Mouse (Mus musculus) regulatory T cell (primary cell): ENCODE measurements at regions not wholly inside any gene's neighbourhood (a gene's known extent, or its start where the extent isn't known, plus 50 kb on each side); places are given as distances from the start of the nearest gene placed in this dataset.

ENCODE experiments used
- in situ Hi-C: fragments of 300-600 bp; cut with MboI, MseI; formaldehyde crosslinking; loops from one replicate; pipeline ENCODE4 v1.15.1; 2025; ENCODE audit warnings: high pct_unique_total_duplicates

DNA sequence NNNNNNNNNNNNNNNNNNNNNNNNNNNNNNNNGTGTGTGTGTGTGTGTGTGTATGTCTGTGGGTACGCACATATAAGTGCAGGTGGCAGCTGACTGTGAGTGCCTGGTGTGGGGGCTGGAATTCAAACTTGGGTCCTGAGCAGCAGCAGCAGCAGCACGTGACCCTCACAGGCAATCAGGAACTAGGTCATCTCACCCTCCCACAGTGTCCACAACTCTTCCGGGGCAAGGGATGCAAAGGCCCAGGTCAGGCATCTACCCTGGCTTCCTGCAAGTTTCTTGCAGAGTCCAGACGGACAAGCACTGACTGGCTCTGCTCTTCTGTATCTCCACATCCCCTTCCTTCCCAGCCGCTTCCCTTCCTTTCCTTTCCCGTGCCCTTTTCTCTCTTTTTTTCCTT, 99.6 kb downstream of the Vegfa start:
- in situ Hi-C loops = loop anchor here (10.0 kb wide), 1 partner anchor 58 kb away; no protein-coding TSS in a partner anchor

DNA sequence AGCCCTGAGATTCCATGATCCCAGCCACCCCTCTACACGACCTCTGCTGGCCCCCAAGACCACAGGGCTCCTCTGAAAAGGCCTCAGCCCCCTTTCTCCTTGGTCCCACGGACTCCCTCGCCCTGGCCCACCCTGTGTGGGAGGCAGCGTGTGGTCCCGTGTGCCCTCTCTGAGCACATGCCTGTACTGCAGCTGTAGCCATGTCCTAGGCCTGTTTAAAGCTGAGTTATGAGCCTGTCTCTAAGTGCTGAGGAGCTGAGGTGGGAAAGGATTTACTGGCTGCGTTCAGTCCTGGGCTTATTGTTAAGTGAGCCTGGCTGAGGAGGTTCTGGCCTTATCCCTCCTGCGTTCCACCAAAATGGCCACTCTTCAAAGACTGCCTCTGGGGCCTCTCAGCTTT, 102.6 kb downstream of the Vegfa start:
- in situ Hi-C loops = no loop called here

DNA sequence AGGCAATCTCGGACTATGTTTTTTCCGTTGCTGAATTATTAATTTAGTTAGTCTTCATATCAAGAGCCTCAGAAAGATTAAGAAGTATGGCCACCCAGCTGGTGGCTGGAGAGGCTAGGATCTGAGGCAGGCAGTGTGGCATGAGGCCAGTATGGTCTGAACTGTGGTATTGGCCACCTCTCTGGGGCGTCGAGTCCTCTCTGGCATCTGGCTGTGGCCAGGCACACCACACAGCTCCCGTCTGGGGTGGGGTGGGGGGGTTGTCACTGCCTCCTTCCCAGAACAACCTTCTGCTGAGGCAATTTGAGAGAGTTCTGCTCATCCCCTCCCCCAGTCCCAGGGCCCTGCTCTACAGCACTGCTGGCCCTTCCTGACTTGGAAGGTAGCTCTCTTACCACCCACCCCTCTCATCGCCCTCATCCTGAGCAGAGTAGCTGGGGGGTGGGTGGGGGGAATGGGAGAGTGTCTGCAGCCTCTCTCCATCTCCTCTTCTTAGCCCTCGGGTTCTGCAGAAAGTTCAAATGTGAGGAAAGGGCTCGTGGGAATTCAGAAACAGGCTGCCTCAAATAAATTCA, 103.2 kb downstream of the Vegfa start:
- in situ Hi-C loops = no loop called here

DNA sequence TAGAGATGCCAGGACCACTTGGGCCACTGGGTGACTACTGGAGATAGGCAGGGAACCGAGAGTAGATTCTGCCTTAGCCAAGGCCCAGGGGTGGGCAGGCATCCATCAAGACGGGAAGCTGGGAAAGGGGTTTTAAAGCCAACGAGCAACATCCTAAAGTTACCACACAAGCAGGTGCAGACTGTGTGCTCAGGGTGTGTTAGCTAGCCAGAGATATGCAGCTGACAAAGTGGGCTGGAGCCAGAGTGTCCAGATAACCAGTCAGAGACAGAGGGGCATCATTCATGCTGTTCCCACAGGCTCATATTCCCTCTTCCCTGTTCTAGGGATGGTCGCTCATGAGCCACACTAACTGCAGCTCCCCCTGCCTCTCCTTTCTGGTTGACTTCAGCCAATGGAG, 104.2 kb downstream of the Vegfa start:
- in situ Hi-C loops = no loop called here

DNA sequence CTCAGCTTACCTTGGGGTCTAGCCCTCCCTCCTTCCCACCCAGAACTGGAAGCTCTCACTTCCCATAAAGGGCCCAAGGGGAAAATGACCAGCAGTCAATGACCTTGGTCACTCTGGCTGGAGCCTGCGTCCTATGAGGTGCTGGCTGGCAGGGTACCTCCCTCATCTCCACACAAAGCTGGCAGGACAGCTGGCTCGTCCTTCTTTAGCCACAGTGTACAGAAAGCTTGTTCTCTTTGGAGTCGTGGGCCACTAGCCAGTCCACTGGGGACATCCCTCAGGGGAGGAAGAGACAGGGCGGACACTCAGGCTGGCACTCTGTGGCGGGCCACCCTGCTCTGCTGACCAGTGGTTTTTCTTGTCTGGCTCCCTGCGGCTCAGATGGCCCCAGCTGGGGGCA, 106.3 kb downstream of the Vegfa start:
- in situ Hi-C loops = no loop called here

DNA sequence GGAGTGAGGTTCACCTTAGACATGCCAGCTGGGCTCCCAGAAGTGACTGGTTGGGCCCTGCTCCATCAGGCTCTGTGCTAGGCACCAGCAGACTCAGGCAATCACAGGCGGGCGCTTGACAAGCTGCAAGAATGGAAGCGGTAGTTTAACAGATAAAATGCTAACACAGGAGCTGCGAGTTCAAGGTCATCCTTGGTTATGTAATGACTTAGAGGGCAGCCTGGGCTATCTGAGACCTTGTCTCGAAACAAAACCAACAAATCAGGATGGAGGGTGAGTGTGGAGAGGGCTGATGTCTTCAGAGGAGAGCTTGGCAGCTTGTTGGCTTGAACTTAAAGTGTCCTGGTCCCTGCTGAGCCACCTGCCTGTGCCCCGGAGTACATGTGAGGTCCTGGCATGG, 107.6 kb downstream of the Vegfa start:
- in situ Hi-C loops = no loop called here

DNA sequence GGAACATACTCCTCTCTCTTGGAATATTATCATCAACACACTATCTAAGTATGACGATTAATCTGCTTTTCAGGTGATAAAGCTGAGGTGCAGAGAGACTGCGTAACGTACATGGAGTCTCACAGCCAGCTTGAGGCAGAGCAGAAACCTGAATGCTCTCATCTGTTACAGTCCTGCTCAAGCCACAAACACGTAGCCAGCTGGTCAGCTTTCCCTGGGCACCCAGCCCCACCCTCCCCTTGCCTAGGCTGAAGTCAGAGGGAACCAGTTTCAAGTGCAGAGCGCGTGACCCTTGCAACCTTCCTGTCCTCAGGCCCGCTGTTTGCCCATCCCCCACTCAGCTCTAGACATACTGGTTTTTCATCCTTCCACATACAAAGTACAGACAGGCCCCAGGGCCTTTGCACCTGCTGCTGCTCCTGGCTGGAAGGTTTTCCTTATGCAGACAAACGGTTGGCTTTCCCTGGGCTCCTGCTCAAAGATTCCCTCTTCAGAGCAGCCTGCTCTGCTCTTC, 108.9 kb downstream of the Vegfa start:
- in situ Hi-C loops = no loop called here

DNA sequence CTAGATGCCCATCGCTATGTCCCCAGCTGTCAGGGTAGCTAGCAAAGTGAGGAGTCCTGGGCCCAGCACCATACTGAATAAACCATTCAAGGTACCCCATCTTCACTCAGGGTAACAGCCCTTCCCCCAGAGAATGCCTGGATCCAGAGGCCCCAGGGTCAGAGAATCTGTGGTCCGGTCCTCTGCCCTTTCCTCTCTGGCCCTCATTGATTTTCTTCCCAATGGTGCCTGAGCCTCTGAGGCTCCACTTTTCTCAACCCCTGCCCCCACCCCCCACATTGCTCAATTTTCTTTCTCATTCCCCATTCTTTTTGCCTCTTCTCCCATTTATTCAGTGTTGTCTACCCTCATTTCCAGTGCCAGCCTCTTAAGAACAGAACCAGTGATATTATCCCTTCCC, 114.5 kb downstream of the Vegfa start:
- in situ Hi-C loops = no loop called here

DNA sequence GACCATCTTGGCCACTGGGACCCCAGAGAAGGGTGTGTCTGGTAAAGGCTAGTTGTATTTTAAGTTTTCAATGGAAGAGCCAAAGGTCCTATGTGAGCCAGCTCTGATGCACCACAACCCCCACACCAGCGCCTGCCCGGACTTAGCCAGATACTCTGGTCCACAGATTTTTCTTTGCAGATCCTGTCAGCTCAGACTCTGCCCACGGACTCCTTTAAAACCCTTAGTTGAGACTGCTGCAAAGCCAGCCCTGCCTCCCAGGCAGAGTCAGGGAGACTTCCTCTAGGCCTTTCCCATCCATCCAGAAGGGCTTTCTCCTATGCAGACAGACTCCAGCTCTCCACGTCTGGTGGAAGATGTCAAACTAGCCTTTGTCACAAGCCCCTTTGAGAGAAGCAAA, 115.2 kb downstream of the Vegfa start:
- in situ Hi-C loops = no loop called here

DNA sequence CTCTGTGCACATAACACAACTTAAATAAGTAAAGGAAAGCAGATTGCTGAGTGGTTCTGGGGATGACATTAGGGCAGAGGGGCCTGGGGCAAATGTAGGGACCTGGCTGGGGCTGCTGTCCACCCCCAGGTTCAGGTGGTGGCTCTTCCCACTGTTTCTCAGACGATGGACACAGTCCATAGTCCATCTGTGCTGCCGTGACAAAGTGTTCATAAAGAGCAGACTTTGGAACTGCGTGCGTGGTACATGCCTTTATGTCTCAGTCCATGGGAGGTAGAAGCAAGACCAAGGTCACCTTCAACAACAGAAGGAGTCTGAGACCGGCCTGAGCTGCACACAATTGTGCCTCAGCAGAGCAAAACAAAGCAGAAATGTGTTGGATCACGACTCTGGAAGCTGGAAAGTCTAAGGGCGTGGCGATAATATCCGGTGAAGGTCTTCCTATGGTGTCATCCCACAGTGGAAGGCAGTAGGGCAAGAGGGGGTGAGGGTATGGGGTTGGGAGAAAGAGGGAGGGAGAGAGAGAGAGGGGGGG, 117.4 kb downstream of the Vegfa start:
- in situ Hi-C loops = no loop called here

DNA sequence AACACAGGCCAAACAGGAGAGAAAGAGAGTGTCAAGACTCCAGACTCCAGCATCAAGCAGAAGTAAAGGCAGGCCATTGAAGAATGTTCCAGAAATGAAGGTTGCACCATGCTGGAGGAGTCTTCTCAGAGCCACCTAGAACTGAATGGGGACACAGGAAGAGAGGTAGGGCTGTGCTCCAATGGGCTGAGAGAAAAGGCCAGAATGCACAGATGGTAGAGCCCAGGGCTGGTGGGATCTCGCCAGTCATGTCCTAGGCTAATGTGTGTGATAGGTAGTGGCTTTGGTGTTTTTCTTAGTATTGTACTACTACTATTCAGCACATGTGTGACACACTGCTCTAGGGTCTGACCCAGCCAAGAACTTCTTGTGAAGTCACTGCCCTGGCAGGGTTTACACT, 117.9 kb downstream of the Vegfa start:
- in situ Hi-C loops = no loop called here

DNA sequence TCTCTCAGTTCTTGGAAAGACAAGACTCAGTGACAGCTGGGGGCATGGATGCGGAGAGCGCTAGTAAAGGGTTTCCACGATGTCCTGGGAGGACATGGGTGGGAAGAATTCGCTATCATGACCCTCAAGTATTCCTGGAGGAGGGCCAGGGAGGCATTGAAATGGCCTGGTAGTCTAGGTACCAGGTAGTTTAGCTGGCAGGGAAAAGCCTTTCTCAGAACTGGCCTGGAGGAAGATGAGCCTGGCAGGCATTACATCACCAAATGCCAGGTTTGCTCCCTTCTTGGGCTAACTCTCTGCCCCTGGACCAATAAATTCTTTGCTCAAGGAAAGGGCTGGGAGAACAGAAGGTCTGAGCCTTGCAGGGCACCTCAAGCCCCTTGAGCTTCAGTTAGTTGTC, 118.5 kb downstream of the Vegfa start:
- in situ Hi-C loops = no loop called here

DNA sequence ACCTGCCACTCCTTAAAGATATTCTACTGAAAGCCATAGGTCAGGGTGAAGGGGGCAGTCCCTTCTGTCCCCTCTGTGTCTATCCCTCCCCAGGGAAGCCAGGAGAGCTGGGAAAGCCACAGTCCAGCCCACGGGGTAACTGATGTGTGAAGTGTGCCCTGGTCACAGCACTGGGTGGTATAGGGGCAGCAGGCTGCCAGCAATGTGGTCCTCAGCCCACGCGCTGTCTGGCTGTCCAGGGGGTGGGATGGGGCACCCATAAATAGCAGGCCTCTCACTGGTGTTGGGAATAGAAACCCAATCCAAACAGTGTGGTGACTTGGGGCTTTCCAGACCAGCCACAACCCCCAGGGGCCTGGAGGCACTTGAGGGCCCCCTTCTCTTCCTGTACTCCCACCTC, 120.0 kb downstream of the Vegfa start:
- in situ Hi-C loops = no loop called here

DNA sequence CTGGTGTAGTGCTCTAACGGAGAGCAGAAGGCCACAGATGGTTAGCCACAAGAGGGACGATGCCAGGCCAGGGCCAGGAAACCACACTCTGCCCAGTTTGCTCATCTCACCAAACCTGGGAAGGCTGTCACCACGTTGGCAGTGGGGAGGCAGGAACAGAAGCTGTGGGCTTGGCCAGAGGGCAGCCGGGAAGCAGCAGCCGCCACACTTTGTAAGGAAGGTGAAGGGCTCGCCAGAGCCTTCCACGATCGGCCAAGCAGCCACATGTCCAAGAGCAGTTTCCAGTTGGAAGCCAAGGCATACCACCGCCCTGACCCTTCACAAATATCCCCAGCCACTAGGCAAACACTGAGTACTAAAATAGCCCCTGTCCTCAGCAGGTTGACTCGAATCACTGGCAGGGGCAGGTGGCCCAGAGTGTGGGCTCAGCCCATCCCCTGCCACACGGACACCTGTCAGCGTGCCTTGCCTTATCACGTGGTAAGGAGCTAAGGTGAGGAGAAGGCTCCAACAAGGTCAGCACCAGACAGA, 120.9 kb downstream of the Vegfa start:
- in situ Hi-C loops = no loop called here

DNA sequence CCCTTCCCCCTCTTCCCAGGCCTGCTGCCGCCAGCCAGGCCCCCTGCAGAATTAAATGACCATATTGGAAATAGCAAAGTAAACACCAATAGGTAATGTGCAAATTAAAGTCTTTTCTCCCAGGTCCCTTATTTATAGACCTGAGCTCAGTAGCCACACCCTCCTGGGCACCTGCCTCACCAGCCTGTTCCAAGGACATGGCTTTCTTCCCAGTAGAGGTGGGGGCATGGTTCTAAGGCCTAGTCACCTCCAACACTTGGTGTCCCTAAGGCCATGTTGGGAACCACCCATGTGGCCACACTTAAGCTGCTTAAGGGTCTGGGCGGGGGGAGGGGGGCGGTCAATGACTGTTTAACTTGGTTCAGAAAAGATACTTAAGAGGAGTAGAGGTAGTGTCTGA, 121.9 kb downstream of the Vegfa start:
- in situ Hi-C loops = no loop called here

DNA sequence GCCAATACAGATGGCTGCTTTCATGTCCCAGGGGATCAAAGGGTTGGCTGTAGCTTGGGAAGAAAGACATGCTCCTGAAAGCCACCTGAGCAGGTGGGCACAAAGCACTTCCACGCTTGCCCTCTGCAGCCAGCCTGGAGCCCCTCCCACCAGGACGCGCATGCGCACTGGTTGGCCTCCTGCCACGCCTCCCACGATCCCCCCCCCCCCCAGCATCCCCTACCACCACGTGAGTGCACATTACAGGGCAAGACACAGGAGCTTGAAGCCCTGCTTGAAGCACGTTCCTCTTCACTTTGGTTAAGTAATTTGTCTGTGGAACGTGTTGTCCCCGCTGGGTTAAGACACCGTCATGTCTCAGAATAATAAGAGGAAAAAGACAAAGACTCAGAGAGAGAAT, 124.6 kb downstream of the Vegfa start:
- in situ Hi-C loops = no loop called here

DNA sequence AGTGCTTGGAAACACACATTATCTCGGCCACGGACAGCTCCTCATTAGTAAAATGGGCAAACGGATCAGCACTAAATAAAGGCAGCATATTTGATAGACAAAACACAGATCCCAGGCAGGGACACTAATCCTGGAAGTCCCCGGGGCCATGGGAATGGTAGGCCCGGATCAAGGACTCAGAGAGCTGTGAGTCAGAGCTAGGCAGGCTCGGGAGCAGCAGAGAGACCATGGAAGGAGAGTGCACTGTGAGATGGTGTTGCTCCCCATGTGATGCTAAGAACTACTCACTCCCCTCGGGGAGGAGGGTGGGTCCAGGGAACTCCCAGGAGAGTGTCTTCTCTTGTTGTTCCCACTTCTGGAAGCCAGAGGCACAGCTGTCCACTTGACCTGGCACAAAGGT, 126.6 kb downstream of the Vegfa start:
- in situ Hi-C loops = no loop called here

DNA sequence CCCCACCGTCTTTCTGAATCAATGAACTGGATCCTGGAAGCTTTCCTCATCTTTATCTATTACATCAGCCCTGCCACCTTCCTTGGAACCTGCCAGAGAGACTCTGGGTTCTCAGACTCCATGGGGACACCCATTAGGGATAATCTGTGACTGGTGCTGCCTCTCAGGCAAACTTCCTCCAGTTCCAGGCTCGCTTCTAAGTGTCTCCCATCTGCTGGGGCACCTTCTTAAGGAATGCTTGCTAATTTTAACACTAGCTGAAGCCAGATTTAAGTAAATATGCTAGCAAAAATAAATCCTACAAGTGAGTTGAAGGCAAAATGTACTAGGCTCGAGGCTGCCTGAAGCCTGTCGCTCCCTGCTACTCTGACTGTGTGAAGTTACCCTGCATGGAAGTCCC, 127.9 kb downstream of the Vegfa start:
- in situ Hi-C loops = no loop called here

DNA sequence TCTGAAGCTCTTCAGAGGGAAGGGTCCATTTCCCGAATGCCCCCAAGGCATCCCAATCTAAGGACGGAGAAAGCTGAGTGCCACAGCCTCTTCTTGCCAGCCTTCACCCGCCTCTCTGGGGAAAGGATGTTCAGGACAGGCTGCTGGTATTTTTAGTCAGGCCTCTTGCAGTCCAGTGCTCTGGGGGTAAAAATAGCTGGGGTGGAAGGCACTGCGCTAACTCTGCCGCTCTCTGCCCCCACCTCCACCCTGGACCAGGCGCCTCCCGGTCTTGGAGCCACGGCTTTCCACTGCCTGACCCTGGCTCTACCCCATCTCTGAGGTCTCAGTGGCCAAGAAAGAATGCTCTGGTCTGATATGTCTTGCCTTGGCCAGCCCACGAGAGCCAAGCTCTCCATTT, 128.9 kb downstream of the Vegfa start:
- in situ Hi-C loops = no loop called here

DNA sequence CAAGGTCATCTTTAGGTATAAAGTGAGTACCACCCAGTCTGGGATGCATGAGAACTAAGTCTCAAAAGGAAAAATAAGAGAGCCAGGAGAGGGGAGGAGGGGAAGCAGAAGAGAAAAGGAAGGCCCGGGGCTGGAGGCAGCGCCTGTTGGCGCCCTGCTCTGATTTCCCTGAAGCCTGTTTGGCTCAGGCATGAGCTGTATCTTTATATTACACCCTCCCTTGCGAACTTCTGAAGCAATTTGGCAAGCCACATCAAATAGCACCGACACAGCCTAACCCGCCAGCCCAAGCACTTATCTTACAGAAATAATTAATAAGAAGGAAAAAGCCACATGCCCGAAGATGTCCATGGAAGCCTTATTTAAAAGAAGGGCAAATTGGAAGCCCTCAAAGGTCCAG, 129.5 kb downstream of the Vegfa start:
- in situ Hi-C loops = no loop called here

DNA sequence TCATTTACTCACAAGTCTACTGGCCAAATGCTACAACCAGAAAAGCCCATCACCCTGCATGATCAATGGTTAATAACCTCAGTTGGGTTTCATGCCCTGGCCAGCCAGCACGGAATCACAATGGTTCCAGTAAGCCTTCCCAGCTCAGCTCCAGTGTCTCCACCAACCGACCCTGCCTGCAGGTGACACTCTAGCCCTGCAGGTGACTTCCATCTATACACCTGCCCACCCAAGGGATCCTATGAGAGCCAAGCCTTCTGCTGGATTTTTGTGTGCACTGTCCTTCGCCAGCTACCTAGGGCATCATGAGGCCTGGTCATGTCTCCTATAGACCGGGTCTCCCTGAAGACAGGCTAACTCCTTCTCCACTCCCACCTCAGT, 135.3 kb downstream of the Vegfa start:
- in situ Hi-C loops = no loop called here

DNA sequence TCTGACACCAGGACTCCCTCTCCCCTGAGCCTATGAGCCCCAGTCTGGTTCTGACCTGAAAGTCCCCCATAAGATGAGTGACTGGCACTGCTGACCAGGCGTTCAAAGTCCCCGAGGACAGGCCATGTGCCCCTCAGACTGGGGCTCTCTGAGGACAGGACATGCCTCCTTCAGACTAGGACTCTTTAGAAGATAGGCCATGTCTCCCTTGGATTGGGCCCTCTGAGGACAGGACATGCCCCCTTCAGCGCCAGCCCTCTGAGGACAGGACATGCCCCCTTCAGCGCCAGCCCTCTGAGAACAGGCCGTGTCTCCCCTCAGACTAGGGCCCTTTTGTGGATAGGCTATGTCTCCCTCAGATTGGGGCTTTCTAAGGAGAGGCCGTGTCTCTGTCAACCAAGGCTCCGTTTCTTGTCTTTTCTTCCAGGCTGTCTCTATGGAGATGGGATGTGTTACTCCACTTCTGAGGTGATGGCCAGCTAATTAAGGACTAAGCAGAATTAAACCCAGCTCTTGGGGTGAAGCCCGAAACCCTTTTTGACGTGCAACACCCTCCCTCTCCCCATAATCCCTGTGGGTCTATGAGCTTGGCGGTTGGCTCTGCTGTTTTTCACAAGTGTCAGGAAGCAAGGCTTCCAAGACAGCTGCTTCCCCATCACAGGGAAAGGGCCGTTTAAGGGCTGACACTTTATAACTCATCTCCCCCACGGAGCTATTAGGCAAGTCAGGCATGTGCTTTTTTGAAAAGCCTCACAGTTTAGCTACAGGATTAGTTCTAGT, 135.8 kb downstream of the Vegfa start:
- in situ Hi-C loops = no loop called here

DNA sequence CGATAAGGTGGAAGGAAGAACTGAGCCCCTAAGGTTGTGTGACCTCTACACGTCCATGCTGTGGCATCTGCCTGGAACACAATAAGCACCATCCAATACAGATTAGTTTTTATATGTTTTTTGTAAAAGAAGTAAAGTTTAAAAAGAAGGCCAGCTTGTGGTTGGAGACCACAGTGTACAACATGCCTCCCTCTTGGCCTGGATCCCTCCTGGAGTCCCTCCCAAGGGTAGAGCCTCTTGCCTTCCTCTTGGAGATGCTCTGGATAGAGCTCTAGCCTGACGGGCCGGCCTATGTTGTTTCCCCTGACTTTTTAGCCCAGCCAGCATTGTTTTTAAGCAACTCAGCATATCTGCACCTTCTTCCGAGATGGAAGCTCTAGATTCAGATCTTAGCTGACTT, 138.0 kb downstream of the Vegfa start:
- in situ Hi-C loops = no loop called here
